Mouse (Mus musculus) intestine, embryonic 15.5 days (tissue): ENCODE data around the gene Snapc3. TPM values are rescaled to one million over a fixed set of nuclear protein-coding genes. Genes with fewer than 3 reads are reported as not detected.
"Not testable (repeated sequence)": the region's sequence is repeated elsewhere in the genome, so short reads cannot be mapped to it uniquely, and the experiment has no call there.

ENCODE experiments used
- ATAC-seq: fragments of 200-750 bp; cut with Nextera tagmentation; 2 replicates; pipeline ENCODE4 v1.8.0; 2017; ENCODE audit warnings: moderate TSS enrichment, moderate library complexity
- H3K27ac ChIP-seq: fragments of 300-500 bp; sonication (generic); 2 replicates; pipeline ENCODE4 v1.5.1; 2015; ENCODE audit warnings: mild to moderate bottlenecking, inconsistent platforms
- H3K27me3 ChIP-seq: fragments of 300-500 bp; sonication (generic); replicated peaks from 2 replicates; pipeline ENCODE4 v1.6.1; 2015; ENCODE audit warnings: inconsistent platforms
- H3K36me3 ChIP-seq: fragments of 300-500 bp; sonication (generic); 2 replicates; pipeline ENCODE4 v1.6.1; 2015; ENCODE audit warnings: inconsistent platforms
- H3K4me1 ChIP-seq: fragments of 300-500 bp; sonication (generic); replicated peaks from 2 replicates; pipeline ENCODE4 v1.6.1; 2015; ENCODE audit warnings: inconsistent platforms
- H3K4me2 ChIP-seq: fragments of 300-500 bp; sonication (generic); replicated peaks from 2 replicates; pipeline ENCODE4 v1.6.1; 2015; ENCODE audit warnings: mild to moderate bottlenecking, inconsistent platforms
- H3K4me3 ChIP-seq: fragments of 300-500 bp; sonication (generic); replicated peaks from 2 replicates; pipeline ENCODE4 v1.5.1; 2015; ENCODE audit warnings: inconsistent platforms
- H3K9ac ChIP-seq: fragments of 300-500 bp; sonication (generic); 2 replicates; pipeline ENCODE4 v1.6.1; 2015; ENCODE audit warnings: inconsistent platforms
- H3K9me3 ChIP-seq: fragments of 300-500 bp; sonication (generic); 2 replicates; pipeline ENCODE4 v1.6.1; 2016; ENCODE audit warnings: inconsistent platforms
- WGBS: fragments of 180-500 bp; shearing (Covaris S2); methylation state at CpG from one replicate; pipeline ENCODE4 v1.1.7; 2015; 5-methylcytosine and 5-hydroxymethylcytosine counted together
- polyA plus RNA-seq: library from polyadenylated mRNA; unstranded; fragments of >200 nt; fragmentation: Nextera tagmentation; extraction: Ambion mirVana; gene quantifications from 2 replicates; pipeline ENCODE4 v1.2.1, GENCODE M21; 2015

Gene Snapc3
- polyA plus RNA-seq, 1 experiment from 2014 or later: 31.4 TPM

DNA sequence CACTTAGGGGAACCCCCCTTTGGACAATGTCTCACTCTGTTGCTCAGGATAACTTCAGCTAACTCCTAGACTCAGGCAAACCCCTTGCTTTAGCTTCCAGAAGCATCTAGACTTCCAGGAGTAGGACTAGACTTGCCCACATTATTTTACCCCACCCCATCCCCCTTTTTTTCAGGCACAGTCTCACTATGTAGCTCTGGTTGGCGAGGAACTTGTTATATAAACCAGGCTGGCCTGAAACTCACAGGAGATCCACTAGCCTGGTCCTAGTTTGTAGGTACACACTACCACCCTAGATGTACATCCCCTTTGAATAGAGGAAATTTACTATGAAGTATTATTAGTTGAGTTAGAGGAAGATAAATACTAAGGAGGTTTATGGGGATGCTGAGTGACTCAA is 96.7 kb downstream of the Snapc3 start:
- H3K27ac ChIP-seq: no peak overlapping the region
- H3K9ac ChIP-seq: no peak overlapping the region
- H3K36me3 ChIP-seq: no peaks in the 10 kb centered on the region
- H3K27me3 ChIP-seq: no peaks in the 10 kb centered on the region
- no peak overlapping the region for H3K4me2 ChIP-seq
- ATAC-seq: no peak
- WGBS: 95% methylated on average over 1 of the region's 1 CpGs
- H3K4me3 ChIP-seq: no peak overlapping the region
- no peaks in the 10 kb centered on the region for H3K4me1 ChIP-seq
- H3K9me3 ChIP-seq: no peaks in the 10 kb centered on the region

DNA sequence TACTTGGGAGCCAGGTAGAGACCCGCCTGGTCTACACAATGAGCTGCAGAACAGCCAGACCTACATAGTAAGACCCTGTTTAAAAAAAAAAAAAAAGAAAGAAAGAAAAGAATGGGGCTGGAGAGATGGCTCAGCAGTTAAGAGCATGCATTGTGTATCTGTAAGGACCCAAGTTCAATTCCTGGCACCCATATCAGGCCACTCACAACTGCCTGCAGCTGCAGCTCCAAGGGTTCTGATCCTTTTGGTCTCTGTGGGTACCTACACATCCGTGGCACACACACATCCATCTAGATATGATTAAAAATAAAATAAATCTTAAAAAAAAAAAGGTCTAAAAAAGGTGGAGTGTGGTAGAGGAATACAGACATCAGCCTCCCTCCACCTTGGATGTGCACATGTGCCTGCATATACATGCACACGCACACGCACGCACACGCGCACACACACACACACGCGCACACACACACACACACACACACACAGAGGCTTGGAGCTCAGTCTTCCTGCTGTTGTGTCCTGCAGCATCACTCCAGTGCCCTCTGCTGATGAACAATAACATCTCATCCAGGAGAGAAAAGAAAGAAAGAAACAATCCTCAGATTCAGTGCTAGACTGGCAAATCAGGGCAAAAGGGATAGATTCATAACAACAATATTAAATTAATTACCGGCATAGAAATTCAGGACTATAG is 97.6 kb downstream of the Snapc3 start:
- Histone ChIP-seq H3K4me3 (no peak overlapping the region), H3K9me3 (no peaks in the 10 kb centered on the region), H3K9ac (no peak overlapping the region), H3K4me2 (no peak overlapping the region), H3K27ac (no peak overlapping the region), H3K27me3 (no peaks in the 10 kb centered on the region), H3K36me3 (no peaks in the 10 kb centered on the region), H3K4me1 (no peaks in the 10 kb centered on the region)
- no peak for ATAC-seq
- WGBS: 83% methylated on average over 10 of the region's 10 CpGs

DNA sequence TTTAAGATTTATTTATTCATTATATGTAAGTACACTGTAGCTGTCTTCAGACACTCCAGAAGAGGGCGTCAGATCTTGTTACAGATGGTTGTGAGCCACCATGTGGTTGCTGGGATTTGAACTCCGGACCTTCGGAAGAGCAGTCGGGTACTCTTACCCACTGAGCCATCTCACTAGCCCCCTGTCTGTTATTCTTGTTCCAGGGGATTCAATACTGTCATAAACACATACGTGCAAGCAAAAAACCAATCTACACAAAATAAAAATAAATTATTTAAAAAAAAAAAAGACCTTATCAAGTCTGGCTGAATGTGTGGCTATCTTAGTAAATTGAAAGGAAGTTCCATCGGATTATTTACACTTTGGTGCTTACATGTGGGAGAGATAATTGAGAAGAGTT is 98.6 kb downstream of the Snapc3 start:
- WGBS: 91% methylated on average over 5 of the region's 6 CpGs

More for the DNA sequence above, 98.6 kb downstream of the Snapc3 start:
- ATAC-seq, H3K4me3 ChIP-seq, H3K9ac ChIP-seq, H3K4me2 ChIP-seq, H3K36me3 ChIP-seq, H3K27ac ChIP-seq, H3K4me1 ChIP-seq, H3K27me3 ChIP-seq, H3K9me3 ChIP-seq: not testable (repeated sequence)

Other genes with a start within 250 kb of the Snapc3 start
- gene Ttc39b, start 93.5 kb upstream of the Snapc3 start, polyA plus RNA-seq: 2.0 and 2.1 TPM in 2 replicates
- gene Psip1, start 68.7 kb downstream of the Snapc3 start, polyA plus RNA-seq: 78.5 and 94.9 TPM in 2 replicates
- gene Ccdc171, start 107.8 kb downstream of the Snapc3 start, polyA plus RNA-seq: 2.4 and 3.0 TPM in 2 replicates